Comparison of ENCODE assay signal across 11 mouse cellular contexts in the genomic region with DNA sequence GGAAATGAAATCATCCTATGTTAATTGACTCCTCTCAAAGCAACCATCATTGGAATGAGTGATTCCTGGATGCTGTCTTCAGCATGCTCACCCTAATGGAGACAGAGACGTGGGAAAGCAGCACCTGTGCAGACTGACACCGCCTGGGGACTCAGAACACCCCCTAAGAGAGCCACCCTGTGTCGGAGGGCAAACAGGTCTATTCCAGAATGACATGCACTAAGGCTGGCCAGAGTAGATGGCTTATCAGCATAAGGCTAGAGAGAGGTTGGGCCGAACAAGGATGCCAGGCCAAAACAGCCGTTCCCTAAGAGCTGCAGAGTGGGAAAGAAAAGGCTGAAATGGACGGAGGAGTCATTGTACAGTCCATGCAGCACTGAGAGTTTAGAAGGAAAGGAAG.
"Had no signal": no experiment of that assay in that cellular context is flagged by ENCODE, and none has a peak within 500 bp of the region (broad histone marks: within the 10 kb centered on the region; RNA-seq: fewer than 3 reads in every experiment).

No protein-coding gene starts in this region.

- H3K27me3 ChIP-seq: liver, embryonic 13.5 days; liver, embryonic 15.5 days; lung, embryonic 15.5 days; midbrain, embryonic 12.5 days; midbrain, embryonic 15.5 days; neural tube, embryonic 13.5 days; neural tube, embryonic 15.5 days had no signal

- DNase-seq: liver, embryonic 13.5 days had no signal

- H3K36me3 ChIP-seq: liver, embryonic 15.5 days; lung, embryonic 15.5 days; midbrain, embryonic 12.5 days; midbrain, embryonic 15.5 days; neural tube, embryonic 13.5 days; neural tube, embryonic 15.5 days had no signal

- H3K9ac ChIP-seq: liver, embryonic 13.5 days; liver, embryonic 15.5 days; liver, postnatal 0 days; lung, embryonic 15.5 days; midbrain, embryonic 12.5 days; midbrain, embryonic 15.5 days; neural tube, embryonic 13.5 days; neural tube, embryonic 15.5 days had no signal

- H3K4me1 ChIP-seq: liver, embryonic 13.5 days; liver, embryonic 15.5 days; lung, embryonic 15.5 days; midbrain, embryonic 15.5 days had no signal

- H3K4me3 ChIP-seq: liver, embryonic 13.5 days; liver, embryonic 15.5 days; lung, embryonic 15.5 days; midbrain, embryonic 12.5 days; midbrain, embryonic 15.5 days; myocyte; neural tube, embryonic 13.5 days; neural tube, embryonic 15.5 days had no signal

- H3K4me2 ChIP-seq: liver, embryonic 13.5 days; liver, embryonic 15.5 days; lung, embryonic 15.5 days; midbrain, embryonic 12.5 days; midbrain, embryonic 15.5 days; neural tube, embryonic 13.5 days; neural tube, embryonic 15.5 days had no signal

- H3K27ac ChIP-seq: liver, embryonic 13.5 days; liver, embryonic 15.5 days; lung, embryonic 15.5 days; macrophage; midbrain, embryonic 12.5 days; midbrain, embryonic 15.5 days; neural tube, embryonic 13.5 days; neural tube, embryonic 15.5 days had no signal

- ATAC-seq: liver, postnatal 0 days; midbrain, embryonic 15.5 days had no signal

- H3K9me3 ChIP-seq: liver, embryonic 13.5 days; liver, embryonic 15.5 days; lung, embryonic 15.5 days; megakaryocyte, embryonic 14.5 days; midbrain, embryonic 12.5 days; midbrain, embryonic 15.5 days; neural tube, embryonic 13.5 days; neural tube, embryonic 15.5 days had no signal
